Mouse (Mus musculus) heart, adult 10 weeks (tissue): Measurements from ENCODE around the gene Setx. TPM values are rescaled to one million over a fixed set of nuclear protein-coding genes. Genes with fewer than 3 reads are reported as not detected.

Experiments
- polyA plus RNA-seq: library from polyadenylated mRNA; stranded (reverse); fragments of 350-450 nt; fragmentation: Illumina TruSeq; extraction: RNeasy Lipid Tissue Mini Kit (QIAGEN cat#74804); gene quantifications from one replicate; pipeline ENCODE4 v1.2.3, GENCODE M21; 2014; ENCODE audit warnings: low read depth, low replicate concordance

The Setx gene
- polyA plus RNA-seq: 14.7 TPM

DNA sequence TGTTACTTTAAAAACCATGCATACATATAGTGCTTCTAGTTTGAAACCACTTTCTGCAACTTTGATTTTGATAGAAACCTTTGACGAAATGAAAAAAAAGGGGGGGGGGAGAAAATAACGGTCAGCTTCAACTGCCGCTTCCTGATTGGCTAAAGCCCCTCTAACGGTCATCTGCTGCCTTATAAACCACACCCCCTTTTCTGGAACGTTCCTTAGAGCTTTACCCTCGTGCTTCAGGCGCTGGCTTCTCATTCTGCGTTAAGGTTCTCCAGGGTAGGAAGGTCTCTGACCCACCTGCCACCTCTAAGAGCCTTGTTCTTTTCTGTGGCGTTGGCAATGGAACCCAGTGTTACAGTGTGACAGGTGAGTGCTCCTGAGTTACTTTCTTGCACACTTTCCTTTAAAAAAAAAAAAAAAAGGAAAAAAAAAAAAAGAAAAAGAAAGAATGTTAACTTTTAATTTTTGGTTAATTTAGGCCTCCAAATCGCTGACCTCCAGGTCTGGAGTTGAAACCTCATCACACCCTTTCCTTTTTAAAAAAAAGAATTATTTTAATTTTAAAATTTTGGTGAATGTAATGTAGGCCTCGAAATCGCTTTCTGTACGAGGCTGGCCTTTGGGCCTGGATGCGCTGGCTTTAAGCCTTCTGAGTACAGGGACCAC lies at the start of gene Setx:
Gene Setx (plus strand): TSS at position 275 of the 663 bp plus-strand sequence.

Other genes with a start within 250 kb of the Setx start
- gene Barhl1, start 207.5 kb upstream of the Setx start, polyA plus RNA-seq: not detected
- not detected for gene Cfap77, start 69.1 kb upstream of the Setx start, polyA plus RNA-seq
- 7.4 TPM for gene Ttf1, start 63.9 kb upstream of the Setx start, polyA plus RNA-seq
- gene Ntng2, start 128.8 kb downstream of the Setx start, polyA plus RNA-seq: 9.3 TPM
- 15.6 TPM for gene Med27, start 222.6 kb downstream of the Setx start, polyA plus RNA-seq